Mouse (Mus musculus) heart, adult 9 months (tissue): ENCODE results near the gene Mthfsd.
A peak's percentile ranks its signal among the peaks of the same experiment; 100 is the strongest.
"Not testable (repeated sequence)": the region's sequence is repeated elsewhere in the genome, so short reads cannot be mapped to it uniquely, and the experiment has no call there.

ENCODE experiments used
- DNase-seq, 2 experiments: peaks; one replicate each; pipeline ENCODE4 v3.0.0; 2022; ENCODE audit warnings: low spot score in 2 of 2

Mthfsd gene

DNA sequence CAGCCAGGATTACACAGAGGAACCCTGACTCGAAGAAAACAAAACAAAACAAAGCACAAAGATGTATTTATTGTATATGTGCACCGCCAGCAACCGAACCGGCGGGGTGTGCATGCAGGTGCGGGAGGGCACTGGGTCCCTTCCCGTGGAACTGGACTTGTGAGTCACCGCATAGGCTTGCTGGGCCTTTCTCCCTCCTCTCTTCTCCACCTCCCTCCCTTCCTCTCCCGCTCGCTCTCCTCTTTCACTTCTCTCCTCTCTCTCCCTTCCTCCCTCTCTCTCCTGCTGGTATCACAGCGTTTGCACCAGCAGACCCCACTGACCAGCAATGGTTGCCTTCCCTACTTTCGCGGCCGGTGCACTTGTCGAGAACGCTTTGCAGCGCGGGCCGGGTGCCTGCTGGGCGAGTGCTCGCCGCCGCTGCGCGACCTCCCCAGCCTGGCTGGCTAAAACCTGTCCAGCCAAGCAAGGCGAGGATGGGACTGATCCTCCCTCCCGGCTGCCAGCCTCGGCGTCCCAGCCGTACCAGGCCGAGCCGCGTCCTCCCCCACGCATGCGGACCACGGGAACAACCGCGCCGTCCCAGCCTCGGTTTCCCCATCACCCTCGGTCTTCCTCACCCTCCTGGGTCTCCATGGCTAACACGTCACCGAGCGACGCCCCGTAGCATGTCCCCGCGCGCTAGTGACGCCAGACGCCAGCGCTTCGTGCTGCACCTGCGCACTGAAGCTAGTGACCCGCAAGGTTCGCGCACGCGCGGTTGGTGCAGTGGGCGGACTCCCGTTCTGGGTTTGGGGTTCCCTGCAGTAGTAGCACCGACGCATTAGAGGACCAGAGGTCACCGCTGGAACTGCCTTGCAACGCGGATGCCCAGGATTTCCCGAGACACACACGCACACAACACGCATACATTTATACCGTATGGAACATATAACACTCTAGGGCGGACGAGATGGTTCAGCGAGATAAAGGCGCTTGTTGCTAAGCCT lies at the start of gene Mthfsd:
TSS of gene Mthfsd (minus strand) at position 725 of the 989 bp plus-strand sequence.
- DNase-seq = peak; percentile 99

GRCm38 (mm10) chr8:121156990-121157491 lies 48.8 kb upstream of the Mthfsd start:
- no peak for DNase-seq

DNA sequence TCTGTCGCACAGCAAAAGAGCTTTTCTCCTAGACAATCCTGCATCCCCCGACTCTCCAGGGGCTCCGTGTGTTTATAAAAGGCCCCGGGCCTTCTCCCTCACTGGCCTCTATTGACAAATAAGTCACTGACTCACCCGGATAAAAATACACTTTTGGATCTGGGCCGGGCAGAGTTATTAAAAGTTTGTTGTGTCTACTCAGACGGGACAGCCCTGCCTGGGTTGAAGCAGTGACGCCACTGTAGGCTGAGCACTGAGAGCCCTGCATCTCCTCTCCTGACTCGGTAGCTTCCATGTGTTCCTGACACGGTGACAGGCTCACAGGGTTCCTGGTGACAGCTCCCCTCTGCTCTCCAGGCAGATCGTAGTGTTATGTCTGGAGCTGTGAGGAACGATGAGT lies 44.2 kb upstream of the Mthfsd start:
- DNase-seq = peak; percentile 74 to 77

GRCm38 (mm10) chr8:121148573-121149083 lies 40.4 kb upstream of the Mthfsd start:
- no peak for DNase-seq

DNA sequence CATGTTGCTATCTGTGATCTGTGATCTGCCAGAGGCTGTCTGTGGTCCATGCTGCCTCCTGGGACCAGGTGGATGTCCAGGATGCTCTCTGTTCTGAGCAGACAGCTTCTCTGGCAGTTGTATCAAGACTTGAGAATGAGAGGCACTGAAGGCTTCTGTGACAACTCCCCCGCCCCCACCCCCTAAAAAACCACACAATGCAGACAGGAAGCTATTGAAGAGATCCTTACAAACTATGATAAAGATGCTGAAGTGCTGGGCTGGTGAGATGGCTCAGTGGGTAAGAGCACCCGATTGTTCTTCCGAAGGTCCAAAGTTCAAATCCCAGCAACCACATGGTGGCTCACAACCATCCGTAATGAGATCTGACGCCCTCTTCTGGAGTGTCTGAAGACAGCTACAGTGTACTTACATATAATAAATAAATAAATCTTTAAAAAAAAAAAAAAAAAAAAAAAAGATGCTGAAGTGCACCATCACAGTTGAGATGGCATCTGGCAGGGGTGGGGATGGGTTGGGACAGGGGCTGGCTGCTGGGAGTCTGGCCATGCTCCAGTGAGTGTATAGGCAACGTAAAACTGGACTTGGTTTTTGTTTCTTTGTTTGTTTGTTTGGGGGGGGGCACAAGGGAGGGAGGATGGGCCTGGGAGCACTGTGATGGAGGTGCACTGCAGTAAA lies 37.4 kb upstream of the Mthfsd start:
- not testable (repeated sequence) for DNase-seq

DNA sequence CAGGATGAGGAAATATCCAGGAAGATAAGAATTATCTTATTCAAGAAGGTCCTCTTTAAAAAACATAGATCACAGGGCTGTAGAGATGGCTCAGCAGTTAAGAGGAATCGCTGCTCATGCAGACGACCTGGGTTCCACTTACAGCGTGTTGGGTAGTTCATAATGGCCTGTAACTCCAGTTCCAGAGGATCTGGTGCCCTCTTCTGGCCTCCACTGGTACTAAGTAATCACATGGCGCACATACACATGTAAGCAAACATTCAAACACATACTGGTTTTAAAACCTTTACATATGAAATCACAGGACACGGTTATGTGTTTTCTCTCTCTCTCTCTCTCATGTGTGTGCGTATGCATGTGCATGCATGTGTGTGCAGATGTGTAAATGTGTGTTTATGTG lies 28.7 kb upstream of the Mthfsd start:
- DNase-seq = no peak

DNA sequence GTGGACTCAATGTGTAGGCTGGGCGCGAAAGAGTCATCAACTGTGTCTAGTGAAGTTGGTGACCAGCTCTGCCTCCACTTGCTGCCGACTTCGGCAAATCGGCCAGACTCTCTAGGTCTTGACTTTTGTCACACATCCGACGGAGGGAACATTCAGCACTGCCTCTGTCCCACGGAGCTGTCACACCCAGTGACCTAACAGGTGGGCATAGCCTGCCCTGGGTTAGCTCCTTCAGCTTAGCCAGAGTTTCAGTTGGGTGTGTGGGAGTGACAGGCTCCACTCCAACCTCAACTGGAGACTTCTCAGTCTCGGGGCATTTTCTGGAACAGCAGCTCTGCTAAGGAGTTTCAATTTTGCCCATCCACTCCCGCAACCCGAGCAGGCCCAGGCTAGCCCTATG lies 26.3 kb upstream of the Mthfsd start:
- DNase-seq = no peak

DNA sequence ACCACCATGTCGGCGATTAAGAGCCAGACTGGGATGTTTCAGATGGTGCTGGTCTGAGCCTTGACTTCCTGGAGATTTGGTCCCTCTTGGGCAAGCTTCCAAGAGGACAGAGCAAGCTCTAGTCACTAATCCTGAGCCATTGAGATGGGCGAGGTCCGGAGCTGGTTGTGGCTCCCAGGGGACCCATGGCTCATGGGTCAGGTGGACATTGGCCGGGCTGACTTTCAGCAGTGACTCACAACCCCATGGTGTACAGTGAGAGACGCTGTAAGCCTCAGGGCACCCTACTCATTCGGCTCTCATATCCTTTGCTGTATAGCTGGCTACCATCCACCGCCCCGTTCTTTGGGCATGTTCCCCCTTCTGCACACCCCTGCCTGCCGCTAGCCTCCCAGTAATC lies 25.9 kb upstream of the Mthfsd start:
- no peak for DNase-seq

DNA sequence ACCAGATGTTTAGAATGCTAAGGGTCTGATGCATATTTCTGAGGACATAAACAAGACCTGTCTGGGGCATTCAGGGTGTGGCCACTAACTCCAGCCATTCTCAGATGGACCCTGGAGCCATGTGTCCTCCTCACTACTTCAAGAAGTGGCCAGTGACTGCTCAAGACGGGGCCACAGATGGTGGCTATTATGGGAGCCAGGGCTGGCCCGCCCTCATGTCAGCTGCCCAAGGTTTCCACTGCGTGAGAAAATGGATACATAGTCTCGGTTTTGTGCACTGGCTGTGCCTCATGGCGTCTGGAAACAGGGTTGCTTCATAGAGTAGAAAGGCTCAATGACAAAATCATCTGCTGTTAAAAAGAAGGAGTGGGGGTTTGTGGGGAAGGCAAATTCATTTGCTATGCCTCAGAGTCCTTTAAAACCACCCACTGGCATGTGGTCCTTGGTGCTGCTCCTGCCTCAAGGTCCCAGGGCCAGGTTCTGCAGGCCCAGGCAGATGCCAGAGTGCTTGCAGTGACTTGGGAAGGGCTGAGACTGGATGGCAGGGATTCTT lies 24.8 kb upstream of the Mthfsd start:
- DNase-seq = no peak

DNA sequence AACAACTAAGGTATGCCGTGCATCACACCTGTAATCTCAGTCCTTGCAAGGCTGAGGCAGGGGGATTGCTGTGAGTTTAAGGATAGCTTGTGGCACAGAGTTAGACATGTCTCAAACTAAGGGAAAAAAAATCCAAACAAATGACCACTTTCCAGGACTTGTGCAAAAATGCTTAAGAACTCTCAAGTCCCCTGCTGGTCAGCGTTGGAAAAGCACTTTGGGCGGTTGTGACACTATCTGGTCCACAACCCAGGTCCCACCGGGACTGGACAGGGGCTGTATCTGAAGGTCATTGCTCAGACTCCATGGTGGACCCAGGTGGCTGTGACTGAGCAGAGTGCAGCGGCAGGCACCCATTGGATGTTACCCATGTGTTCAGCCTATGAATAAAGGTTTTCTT lies 22.3 kb upstream of the Mthfsd start:
- DNase-seq = no peak

DNA sequence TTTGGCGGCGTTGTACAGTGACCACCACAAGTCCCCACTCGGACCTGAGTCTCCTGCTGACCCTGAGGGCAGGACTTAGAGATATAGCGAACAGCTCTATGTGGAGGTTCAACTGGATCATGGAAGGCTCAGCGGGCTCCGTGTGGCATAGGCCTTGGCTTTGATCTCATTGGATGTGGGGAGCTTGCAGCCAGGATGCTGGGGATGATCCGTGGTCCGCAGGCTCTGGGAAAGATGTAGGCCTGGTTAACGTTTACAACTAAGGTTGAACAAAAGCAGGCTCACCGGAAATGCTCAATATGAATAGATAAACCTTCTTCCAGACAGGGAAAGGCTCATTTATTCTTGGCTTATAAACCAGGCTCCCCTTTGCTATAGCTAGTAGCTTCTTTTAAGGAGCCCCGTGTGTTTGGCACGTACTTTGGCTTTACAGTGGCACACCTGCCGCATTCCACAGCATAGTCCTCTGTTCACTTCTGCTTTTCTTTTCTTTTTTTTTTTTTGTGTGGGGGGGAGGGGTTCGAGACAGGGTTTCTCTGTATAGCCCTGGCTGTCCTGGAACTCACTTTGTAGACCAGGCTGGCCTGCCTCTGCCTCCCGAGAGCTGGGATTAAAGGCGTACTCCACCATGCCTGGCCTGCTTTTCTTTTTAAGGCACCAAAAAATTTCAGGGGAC lies 21.2 kb upstream of the Mthfsd start:
- DNase-seq = no peak

GRCm38 (mm10) chr8:121128531-121129264 lies 20.5 kb upstream of the Mthfsd start:
- DNase-seq = no peak

DNA sequence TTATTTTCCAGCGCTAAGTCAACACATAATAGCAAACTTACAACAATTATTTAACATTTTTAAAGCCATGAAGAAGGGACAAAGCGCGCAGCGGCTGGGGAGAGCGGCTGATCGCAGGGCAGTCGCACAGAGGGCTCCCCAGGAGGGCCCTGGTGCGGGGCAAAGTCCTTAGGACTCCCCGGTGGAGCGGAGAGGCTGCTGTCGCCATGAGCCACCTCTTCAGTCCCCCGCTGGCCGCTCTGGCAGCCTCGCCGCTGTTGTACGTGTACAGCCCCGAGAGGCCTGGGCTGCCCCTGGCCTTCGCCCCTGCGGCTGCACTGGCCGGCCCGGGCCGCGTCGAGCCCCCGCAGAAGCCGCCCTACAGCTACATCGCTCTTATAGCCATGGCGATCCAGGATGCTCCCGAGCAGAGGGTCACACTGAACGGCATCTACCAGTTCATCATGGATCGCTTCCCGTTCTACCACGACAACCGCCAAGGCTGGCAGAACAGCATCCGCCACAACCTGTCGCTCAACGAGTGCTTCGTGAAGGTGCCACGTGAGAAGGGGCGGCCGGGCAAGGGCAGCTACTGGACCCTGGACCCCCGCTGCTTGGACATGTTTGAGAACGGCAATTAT lies 19.7 kb upstream of the Mthfsd start, which contains the start of gene Foxl1:
TSS of gene Foxl1 (plus strand) at position 185 of the 620 bp plus-strand sequence.
- DNase-seq = no peak

GRCm38 (mm10) chr8:121127291-121127701 lies 19.1 kb upstream of the Mthfsd start:
- no peak for DNase-seq

DNA sequence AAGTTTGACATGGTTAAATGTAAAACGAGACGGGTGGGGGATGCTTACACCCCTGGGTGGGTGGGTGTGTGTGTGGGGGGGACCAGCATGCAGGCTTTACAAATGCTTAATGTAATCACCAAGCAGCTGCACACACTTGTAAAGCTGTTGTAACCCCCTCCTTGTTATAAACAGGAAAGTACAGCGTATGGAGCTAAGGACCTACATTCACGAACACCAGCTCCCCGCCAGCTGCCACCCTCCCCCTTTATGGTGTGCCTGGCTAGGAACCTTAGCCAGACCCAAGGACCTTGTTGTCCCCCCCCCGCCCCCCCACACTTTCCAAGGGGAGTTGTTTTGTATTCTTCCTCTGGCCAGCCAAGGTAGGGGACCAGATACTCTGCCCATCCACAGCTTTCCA lies 18.5 kb upstream of the Mthfsd start:
- DNase-seq = no peak

DNA sequence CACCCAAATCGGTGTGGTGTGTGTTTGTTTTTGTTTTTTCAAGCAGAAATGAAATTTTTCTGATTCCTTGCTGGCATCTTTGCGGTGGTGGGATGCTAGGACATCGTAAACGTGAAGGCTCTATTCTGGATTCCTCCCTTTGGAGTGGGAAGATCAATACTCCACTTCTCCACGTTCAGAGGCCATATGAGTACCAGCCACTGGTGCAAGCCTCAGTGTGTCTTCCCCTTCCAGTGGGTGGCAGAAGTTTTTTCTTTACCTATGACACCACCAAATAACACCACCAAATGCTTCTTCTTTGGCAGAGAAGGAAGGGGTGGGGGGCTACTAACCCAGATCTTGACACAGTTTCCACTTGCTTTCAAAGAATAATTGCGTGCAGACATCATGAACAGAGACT lies 18.0 kb upstream of the Mthfsd start:
- DNase-seq = no peak

DNA sequence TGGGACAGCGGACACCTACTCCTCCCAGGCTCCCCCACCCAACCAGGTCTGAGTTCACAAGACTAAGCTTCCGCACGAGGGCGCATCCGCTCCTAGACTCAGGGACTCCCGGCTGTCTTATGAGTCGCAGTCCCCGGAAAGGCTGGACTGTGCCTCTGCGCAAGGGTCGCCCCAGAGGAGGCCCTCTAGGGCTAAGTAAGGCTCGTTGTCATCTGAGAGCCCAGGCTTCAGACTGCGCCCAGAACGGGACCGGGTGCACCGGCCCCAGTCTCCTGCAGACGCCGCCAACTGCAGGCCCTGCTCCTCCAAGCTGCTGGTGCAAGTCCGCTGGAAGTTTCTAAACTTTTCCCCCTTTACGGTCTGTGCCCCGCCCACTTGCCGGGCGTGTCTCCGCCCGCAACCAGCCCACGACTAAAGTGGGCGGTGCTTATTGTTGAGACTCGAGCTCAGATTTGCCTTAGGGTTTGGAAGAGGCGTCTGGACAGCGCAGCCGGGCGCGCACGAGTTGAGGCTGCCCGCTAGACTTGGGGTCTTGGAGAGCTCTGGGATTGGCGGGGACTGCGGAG lies 17.2 kb upstream of the Mthfsd start:
- DNase-seq = peak; percentile 83 to 86

- no peak for DNase-seq
These were observed 16.5 kb upstream of the Mthfsd start for GRCm38 (mm10) chr8:121124547-121125239.

GRCm38 (mm10) chr8:121123113-121123512 lies 14.9 kb upstream of the Mthfsd start:
- no peak for DNase-seq
